Mouse (Mus musculus) cortical plate, adult 2 months (tissue): Measurements from ENCODE around the gene Rab35.

ENCODE experiments used
- CTCF ChIP-seq: fragments of 200-500 bp; IDR thresholded peaks from 2 replicates; pipeline ENCODE4 v1.5.1; 2011; ENCODE audit warnings: mild to moderate bottlenecking, control low read depth, low read length; ENCODE audit not compliant: insufficient read depth; ENCODE audit errors: extremely low read depth
- POLR2A ChIP-seq: fragments of 200-500 bp; IDR thresholded peaks from 2 replicates; pipeline ENCODE4 v1.6.1; 2011; ENCODE audit warnings: mild to moderate bottlenecking, low read length, control low read depth; ENCODE audit not compliant: insufficient read depth; ENCODE audit errors: extremely low read depth

- TF ChIP-seq POLR2A (no peak), CTCF (no peak)
Measured at GRCm38 (mm10) chr5:115693271-115693670, 61.6 kb downstream of the Rab35 start.
